Mouse (Mus musculus) erythroblast, embryonic 14.5 days (primary cell): ENCODE measurements around the gene Rap1gap2. TPM values are rescaled to one million over a fixed set of nuclear protein-coding genes. Genes with fewer than 3 reads are reported as not detected.

Experiments
- H3K27me3 ChIP-seq: 2 replicates; pipeline ENCODE4 v1.6.1; 2012; ENCODE audit warnings: inconsistent platforms; ENCODE audit not compliant: control insufficient read depth
- H3K36me3 ChIP-seq: 2 replicates; pipeline ENCODE4 v1.6.1; 2012; ENCODE audit warnings: mild to moderate bottlenecking, inconsistent platforms; ENCODE audit not compliant: control insufficient read depth
- H3K4me1 ChIP-seq: 2 replicates; pipeline ENCODE4 v1.6.1; 2012; ENCODE audit warnings: inconsistent platforms; ENCODE audit not compliant: control insufficient read depth
- H3K4me3 ChIP-seq: replicated peaks from 2 replicates; pipeline ENCODE3; 2012; ENCODE audit warnings: moderate library complexity, mild to moderate bottlenecking, inconsistent platforms
- H3K9me3 ChIP-seq: 2 replicates; pipeline ENCODE4 v1.6.1; 2012; ENCODE audit warnings: low read length, inconsistent platforms, mixed read lengths; ENCODE audit not compliant: control insufficient read depth
- GATA1 ChIP-seq: IDR thresholded peaks from 2 replicates; pipeline ENCODE4 v1.6.1; 2012; ENCODE audit warnings: low read length, inconsistent platforms, mixed read lengths
- TAL1 ChIP-seq: IDR thresholded peaks from 3 replicates; pipeline ENCODE4 v1.6.1; 2012; ENCODE audit warnings: low read length, inconsistent platforms, mixed read lengths
- polyA plus RNA-seq: library from polyadenylated mRNA; stranded (reverse); fragments of >175 nt; gene quantifications from 2 replicates; pipeline ENCODE4 v1.2.3, GENCODE M21; 2012

Gene Rap1gap2
- polyA plus RNA-seq, 1 experiment: 0.03 TPM

DNA sequence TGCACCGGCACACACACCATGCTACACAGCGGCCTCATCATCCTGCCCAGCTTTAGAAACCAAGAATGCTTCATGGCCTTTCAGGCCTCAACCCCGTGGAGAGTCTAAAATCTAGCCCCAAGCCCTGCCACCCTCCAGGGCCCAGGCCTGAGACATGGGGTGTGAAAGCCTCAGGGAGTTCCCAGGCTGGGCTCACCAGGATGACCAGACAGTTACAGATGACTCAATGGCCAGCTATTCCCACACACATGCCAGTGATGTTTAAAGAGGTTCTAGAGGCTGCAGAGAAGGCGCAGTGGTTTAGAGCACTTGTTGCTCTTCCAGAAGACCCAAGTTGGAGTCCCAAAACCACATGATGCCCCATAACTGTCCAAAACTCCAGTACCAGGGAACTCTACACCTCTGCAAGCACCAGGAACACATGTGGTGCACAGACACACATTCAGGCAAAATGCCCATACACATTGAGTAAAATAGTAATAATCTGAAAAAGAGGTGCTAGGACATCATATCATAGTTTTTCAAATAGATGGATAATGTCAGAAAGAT is 44.3 kb downstream of the Rap1gap2 start:
- TF ChIP-seq GATA1 (no peak), TAL1 (no peak)
- Histone ChIP-seq H3K36me3 (no peaks in the 10 kb centered on the region), H3K27me3 (no peaks in the 10 kb centered on the region), H3K4me3 (no peak overlapping the region), H3K9me3 (no peaks in the 10 kb centered on the region), H3K4me1 (peaks cover 27% of the 10 kb centered on the region)

DNA sequence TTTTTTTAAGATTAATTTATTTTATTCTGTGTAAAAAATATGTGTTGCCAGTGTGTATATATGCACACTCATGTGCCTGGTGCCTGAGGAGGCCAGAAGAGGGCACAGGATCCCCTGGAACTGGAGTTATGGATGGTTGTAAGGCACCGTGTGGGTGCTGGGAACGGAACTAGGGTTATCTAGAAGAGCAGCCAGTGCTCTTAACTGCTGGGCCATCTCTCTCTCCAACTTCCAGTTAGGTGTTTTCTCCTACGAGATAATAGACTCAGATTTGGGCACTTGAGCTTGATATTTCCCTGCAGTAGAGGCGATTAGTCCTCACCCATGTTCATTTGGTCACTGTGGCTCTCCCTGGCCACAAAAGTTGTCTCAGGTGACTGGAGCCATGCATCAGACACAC is 49.3 kb downstream of the Rap1gap2 start:
- peaks cover 39% of the 10 kb centered on the region for H3K4me1 ChIP-seq
- no peaks in the 10 kb centered on the region for H3K9me3 ChIP-seq
- H3K4me3 ChIP-seq: no peak overlapping the region
- H3K27me3 ChIP-seq: no peaks in the 10 kb centered on the region
- H3K36me3 ChIP-seq: no peaks in the 10 kb centered on the region
- TF ChIP-seq TAL1 (no peak), GATA1 (no peak)

DNA sequence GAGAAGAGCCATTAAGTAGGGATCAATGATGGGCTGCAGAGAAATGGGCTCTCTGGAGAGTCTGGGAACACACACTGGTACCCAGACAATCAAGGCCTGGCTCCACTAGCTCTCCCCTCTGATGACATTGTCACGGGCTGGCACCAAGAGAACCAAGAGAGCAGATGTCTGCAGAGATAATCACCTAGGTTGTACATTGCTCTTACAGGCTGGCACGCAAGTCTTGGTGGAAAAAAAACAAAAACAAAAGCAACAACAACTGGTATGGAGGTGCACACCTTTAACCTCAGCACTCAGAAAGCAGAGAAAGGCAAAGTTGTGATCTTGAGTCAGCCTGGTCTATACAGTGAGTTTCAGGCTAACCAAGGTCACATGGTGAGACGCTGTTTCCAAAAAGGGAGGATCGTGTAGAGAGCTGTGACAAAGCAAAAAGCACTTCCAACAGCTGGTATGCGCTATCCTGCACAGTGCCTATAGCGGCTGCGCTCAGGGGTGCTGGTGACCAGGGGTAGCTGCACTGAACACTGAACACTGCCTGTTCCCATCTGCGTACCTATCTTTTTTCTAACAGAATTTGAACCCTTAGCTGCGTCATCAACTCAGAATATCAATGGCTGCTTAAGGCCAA is 50.0 kb downstream of the Rap1gap2 start:
- TF ChIP-seq TAL1 (no peak), GATA1 (no peak)
- H3K4me1 ChIP-seq: peaks cover 45% of the 10 kb centered on the region
- no peaks in the 10 kb centered on the region for H3K9me3 ChIP-seq
- no peaks in the 10 kb centered on the region for H3K36me3 ChIP-seq
- H3K27me3 ChIP-seq: no peaks in the 10 kb centered on the region
- no peak overlapping the region for H3K4me3 ChIP-seq

DNA sequence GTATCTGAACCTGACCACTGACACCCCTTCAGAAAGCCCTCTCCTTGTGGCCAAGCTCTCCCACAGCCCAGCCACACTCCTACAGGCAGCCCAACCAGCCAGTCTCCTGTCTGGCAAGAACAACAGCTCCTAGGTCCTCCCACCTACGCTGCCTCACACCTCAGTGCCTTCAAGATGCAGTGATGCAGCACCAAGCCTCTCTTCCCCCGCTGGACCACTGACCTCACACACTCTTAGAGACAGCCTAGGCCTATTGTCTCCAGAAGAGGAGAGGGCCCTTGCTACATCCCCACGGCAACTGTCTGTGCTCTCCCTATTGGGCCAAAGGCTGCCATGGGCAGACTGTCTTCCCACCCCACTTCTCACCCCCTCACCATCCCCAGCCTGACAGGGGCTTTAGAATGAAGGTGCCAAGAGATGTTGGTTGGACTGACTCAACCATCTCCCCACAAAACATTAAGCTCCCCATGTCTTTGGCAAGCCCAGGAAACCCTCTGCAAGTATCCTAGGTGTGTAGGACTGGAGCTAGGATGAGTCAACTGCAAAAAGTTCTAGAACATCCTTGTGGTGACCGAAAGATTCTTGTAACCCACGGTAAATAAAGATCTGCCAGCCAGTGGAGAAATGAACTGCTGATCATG is 50.8 kb downstream of the Rap1gap2 start:
- no peaks in the 10 kb centered on the region for H3K9me3 ChIP-seq
- H3K4me1 ChIP-seq: peaks cover 50% of the 10 kb centered on the region
- H3K4me3 ChIP-seq: no peak overlapping the region
- H3K27me3 ChIP-seq: no peaks in the 10 kb centered on the region
- TF ChIP-seq GATA1 (no peak), TAL1 (no peak)
- H3K36me3 ChIP-seq: no peaks in the 10 kb centered on the region

DNA sequence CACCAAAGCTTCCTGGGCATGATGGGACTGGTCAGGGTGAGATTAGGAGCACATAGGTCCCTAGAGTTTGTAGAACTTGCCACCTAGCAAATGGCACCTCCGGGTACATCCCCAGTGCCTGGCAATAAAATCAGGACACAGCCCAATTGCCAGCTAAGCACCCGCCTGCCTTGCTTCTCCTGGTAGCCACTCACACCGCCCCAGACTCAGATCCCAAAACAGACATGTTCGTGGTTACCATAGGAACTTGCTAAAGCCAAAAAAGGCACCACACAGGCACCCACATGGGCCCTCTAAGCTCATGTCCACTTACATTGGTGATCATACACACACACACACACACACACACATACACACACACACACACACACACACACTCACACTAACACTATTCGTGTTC is 51.8 kb downstream of the Rap1gap2 start:
- Histone ChIP-seq H3K4me3 (no peak overlapping the region), H3K36me3 (no peaks in the 10 kb centered on the region), H3K4me1 (peaks cover 58% of the 10 kb centered on the region), H3K27me3 (no peaks in the 10 kb centered on the region), H3K9me3 (no peaks in the 10 kb centered on the region)
- TF ChIP-seq TAL1: no peak
- no peak for TF ChIP-seq GATA1

DNA sequence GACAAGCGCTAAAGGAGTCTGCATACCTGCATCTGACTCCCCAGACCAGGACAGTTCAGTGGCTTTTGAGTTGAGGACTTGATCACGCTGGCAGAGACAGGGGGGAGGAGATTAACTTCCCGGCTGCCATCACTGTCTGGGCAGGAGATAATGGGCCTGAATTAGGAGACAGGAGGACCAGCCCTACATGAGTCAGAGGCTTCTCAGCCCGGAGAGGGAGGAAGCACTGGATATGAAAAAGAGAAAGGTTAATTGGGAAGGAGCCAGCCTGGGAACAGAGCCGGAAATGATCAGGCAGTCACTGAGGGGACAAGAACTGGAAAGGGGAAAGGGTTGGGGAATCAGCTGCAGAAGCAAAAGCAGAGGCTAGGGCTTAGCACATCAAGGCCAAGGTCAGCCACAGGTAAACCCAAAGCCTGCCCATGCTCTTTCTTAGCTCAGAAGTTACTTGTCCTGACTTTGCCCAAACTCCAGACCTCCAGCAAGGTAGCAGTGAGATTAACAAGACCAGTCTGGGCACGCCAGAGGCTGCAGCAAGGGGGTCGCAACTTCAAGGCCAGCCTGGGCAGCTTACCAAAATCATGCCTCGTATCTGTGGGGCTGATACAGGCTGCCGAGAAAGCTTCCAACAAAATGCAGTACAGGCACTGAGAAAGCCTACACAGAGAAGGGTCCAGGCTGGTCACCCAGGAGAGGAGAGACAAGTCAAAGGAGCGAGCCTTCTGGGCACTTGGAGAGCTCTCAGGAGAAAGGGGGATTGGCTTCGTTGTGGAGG is 53.1 kb downstream of the Rap1gap2 start:
- no peaks in the 10 kb centered on the region for H3K36me3 ChIP-seq
- H3K9me3 ChIP-seq: no peaks in the 10 kb centered on the region
- peaks cover 58% of the 10 kb centered on the region for H3K4me1 ChIP-seq
- no peak overlapping the region for H3K4me3 ChIP-seq
- TF ChIP-seq GATA1: no peak
- no peak for TF ChIP-seq TAL1
- no peaks in the 10 kb centered on the region for H3K27me3 ChIP-seq

DNA sequence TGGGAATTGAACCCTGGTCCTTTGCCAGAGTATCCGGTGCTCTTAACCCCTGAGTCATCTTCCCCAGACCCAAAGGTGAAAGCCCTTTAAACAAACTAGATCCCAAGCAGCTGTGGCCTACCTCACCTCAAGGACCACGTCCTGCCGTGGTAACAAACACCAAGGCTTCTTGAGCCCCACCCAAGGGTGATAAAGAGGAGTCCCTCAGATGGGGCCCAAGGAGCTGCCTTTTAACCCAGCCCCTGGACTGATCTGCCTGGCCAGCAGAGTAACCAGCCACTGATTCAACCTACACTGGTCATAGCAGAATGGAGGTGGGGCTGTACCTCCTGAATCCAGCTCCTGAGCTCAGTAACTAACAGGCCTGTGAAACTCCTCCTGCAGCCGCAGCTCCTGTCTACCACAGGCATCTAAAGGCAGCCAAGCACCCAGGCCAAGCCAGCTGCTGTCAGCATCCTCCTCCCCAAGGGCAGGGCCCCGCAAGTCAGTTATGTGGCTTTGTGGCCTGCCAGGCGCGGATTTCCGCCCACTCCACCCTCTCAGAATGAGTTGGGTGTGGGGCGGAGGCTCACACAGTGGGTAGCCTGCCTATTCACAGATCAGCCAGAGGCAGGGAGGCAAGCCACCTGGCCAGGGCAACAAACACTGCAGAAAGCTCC is 54.9 kb downstream of the Rap1gap2 start:
- Histone ChIP-seq H3K9me3 (no peaks in the 10 kb centered on the region), H3K36me3 (no peaks in the 10 kb centered on the region), H3K4me3 (peak overlapping the region; percentile 1), H3K4me1 (peaks cover 51% of the 10 kb centered on the region), H3K27me3 (no peaks in the 10 kb centered on the region)
- TF ChIP-seq TAL1: no peak
- TF ChIP-seq GATA1: no peak

DNA sequence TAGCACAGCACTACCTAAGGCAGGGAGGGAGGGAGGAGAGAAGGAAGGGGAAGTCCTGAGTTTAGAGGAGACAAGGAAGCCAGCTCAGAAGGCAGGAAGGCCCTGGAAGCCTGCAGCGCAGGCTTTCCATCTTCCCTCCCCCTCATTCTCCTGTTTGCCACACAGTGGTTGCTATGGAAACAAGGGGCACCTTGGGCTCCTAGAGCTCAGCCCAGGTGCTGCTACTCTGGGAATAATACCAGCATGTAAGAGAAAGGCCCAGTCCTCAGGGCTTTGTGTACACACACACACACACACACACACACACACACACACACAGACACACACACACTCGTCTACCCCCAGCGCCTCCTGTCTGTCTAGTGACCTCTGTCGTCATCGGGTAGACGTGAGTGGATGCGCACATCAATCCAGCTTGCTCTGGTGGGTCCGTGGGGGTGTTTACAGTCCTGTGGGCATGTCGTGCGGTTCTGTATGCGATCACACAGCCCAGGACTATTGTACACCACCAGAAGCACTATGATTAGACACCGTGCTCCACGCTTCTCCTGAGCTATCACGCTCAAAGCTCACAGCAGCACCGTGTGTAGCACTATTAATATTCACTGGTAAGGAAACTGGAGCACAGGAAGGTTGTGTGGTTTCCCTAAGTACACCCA is 55.9 kb downstream of the Rap1gap2 start:
- Histone ChIP-seq H3K4me1 (peaks cover 40% of the 10 kb centered on the region), H3K9me3 (no peaks in the 10 kb centered on the region), H3K27me3 (no peaks in the 10 kb centered on the region), H3K4me3 (no peak overlapping the region), H3K36me3 (no peaks in the 10 kb centered on the region)
- no peak for TF ChIP-seq TAL1
- TF ChIP-seq GATA1: no peak

DNA sequence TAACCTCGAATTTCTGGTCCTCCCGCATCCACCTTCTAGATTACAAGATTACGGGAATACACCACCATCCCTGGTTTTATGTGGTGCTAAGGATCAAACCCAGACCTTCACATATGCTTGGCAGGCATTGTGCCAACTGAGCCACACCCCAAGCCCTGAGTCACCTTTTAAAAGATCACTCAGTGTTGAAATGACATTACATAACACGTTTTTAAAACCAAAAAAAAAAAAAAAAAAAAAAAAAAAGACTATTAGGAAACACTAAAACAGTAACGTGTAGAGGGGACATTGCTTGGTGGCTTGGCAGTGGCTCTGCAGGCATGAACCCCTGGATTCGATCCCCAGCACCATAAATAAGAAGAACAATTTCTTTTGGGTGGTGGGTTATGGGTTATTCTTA is 59.1 kb downstream of the Rap1gap2 start:
- Histone ChIP-seq H3K4me1 (peaks cover 49% of the 10 kb centered on the region), H3K27me3 (no peaks in the 10 kb centered on the region), H3K4me3 (no peak overlapping the region), H3K9me3 (no peaks in the 10 kb centered on the region), H3K36me3 (no peaks in the 10 kb centered on the region)
- TF ChIP-seq TAL1: no peak
